Mouse (Mus musculus) liver, postnatal 0 days (tissue): ENCODE measurements around the gene Ube2n.

Experiments used
- CTCF ChIP-seq: sonication (generic); IDR thresholded peaks from 2 replicates; pipeline ENCODE4 v1.5.1; 2016; ENCODE audit warnings: antibody characterized with exemption, low read depth
- EP300 ChIP-seq: IDR thresholded peaks from 2 replicates; pipeline ENCODE4 v1.6.1; 2016; ENCODE audit warnings: antibody characterized with exemption, low read depth, mild to moderate bottlenecking

- TF ChIP-seq CTCF (no peak), EP300 (no peak)
Measured at GRCm38 (mm10) chr10:95494268-95494667, 20.7 kb upstream of the Ube2n start.
